ENCODE assay signal across 33 mouse cellular contexts in the genomic region with DNA sequence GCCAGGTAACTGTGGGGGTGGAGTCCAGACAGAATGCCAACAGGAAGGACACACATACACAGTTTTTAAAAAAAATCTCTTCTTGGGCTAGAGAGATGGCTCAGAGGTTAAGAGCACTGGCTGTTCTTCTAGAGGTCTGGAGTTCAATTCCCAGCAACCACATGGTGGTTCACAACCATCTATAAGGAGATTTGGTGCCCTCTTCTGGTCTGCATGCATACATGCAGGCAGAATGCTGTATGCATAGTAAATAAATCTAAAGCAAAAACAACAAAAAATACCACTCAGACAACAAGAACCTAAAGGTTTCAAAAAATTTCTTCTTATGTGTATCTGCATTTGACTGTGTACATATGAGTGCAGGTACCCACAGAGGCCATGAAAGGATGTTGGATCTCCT. TPM values are rescaled to one million over a fixed set of nuclear protein-coding genes. Genes with fewer than 3 reads are reported as not detected.
DNase-seq lines count a peak whose midpoint lies in the region; ATAC-seq and TF ChIP-seq lines count a peak whose summit lies in the region.
"Had no signal": no experiment of that assay in that cellular context is flagged by ENCODE, and none has a peak within 500 bp of the region (broad histone marks: within the 10 kb centered on the region; RNA-seq: fewer than 3 reads in every experiment).

No protein-coding gene starts in this region.

- H3K9ac ChIP-seq in kidney, postnatal 0 days (ENCODE audit: low read depth, low read length) = no peak overlapping the region
- H3K9ac ChIP-seq in kidney, embryonic 16.5 days (replicated peaks; ENCODE audit: low read length) = no peak overlapping the region
- H3K9ac ChIP-seq in lung, postnatal 0 days (replicated peaks; ENCODE audit: low read depth) = no peak overlapping the region
- no peak overlapping the region for H3K9ac ChIP-seq in MEL (ENCODE audit: control insufficient read depth, low read depth, low read length, poor library complexity, severe bottlenecking)
- no peak overlapping the region for H3K9ac ChIP-seq in stomach, postnatal 0 days (ENCODE audit: low read length)
- H3K9ac ChIP-seq: embryonic facial prominence, embryonic 12.5 days; forebrain, embryonic 15.5 days; heart, embryonic 12.5 days; hindbrain, embryonic 14.5 days; liver, embryonic 15.5 days; lung, embryonic 15.5 days; midbrain, embryonic 12.5 days; neural tube, embryonic 12.5 days had no signal

- ATAC-seq in kidney, postnatal 0 days (replicated peaks; ENCODE audit: low FRiP score, low read depth) = no peak
- ATAC-seq in kidney, embryonic 16.5 days (ENCODE audit: low FRiP score, low TSS enrichment) = no peak
- ATAC-seq in lung, postnatal 0 days = no peak
- no peak for ATAC-seq in stomach, postnatal 0 days (ENCODE audit: low FRiP score, low TSS enrichment)
- ATAC-seq: forebrain, embryonic 15.5 days; inflammation-experienced regulatory T-cells, adult 6 months had no signal

- no peak for TF ChIP-seq EP300 in lung, postnatal 0 days (IDR thresholded peaks at IDR 0.05)
- TF ChIP-seq EP300 in MEL (IDR thresholded peaks at IDR 0.05; ENCODE audit: low read depth in 1 of 2, low read length in 2 of 2) = no peak
- no peak for TF ChIP-seq EP300 in stomach, postnatal 0 days (optimal IDR thresholded peaks at IDR 0.05)

- DNase-seq in kidney, postnatal 0 days (ENCODE audit: low spot score) = no peak
- DNase-seq in lung, postnatal 0 days (ENCODE audit: low spot score) = no peak
- DNase-seq in lung, postnatal 36 days = no peak
- peak; percentile 30 for DNase-seq in MEL (ENCODE audit: low read depth, low spot score)
- no peak for DNase-seq in stomach, postnatal 0 days (ENCODE audit: low spot score)
- DNase-seq in thymus, postnatal 10 days (ENCODE audit: low spot score in 2 of 2) = no peak
- no peak for DNase-seq in layer of hippocampus, adult 9-10 months (ENCODE audit: low spot score)
- DNase-seq: adrenal gland, postnatal 10 days; cerebellum, adult 11 months; cerebellum, adult 9-10 months; cerebellum, postnatal 36 days; embryo, embryonic 11 days; gastrocnemius, postnatal 14 days; kidney, adult 2 months; kidney, postnatal 10 days; left cerebral cortex, postnatal 4 days; lung, postnatal 4 days; right cerebral cortex, adult 18-20 months; right cerebral cortex, postnatal 4 days; thymus, postnatal 14 days had no signal

- peak; percentile 36 for TF ChIP-seq RAD21 in MEL (IDR thresholded peaks at IDR 0.05; ENCODE audit: low read depth, low read length)

- TF ChIP-seq POLR2A in MEL (IDR thresholded peaks at IDR 0.05; ENCODE audit: control insufficient read depth in 1 of 2, insufficient read depth in 1 of 2, low read depth in 1 of 2, low read length in 2 of 2, poor library complexity in 1 of 2) = no peak

- no peaks in the 10 kb centered on the region for H3K9me3 ChIP-seq in kidney, postnatal 0 days (replicated peaks; ENCODE audit: low read length)
- no peaks in the 10 kb centered on the region for H3K9me3 ChIP-seq in kidney, embryonic 16.5 days (ENCODE audit: low read length)
- no peaks in the 10 kb centered on the region for H3K9me3 ChIP-seq in lung, postnatal 0 days (ENCODE audit: low read length)
- no peaks in the 10 kb centered on the region for H3K9me3 ChIP-seq in MEL (replicated peaks; ENCODE audit: insufficient read depth, low read length)
- H3K9me3 ChIP-seq in stomach, postnatal 0 days (ENCODE audit: control insufficient read depth, low read length) = no peaks in the 10 kb centered on the region
- H3K9me3 ChIP-seq: embryonic facial prominence, embryonic 12.5 days; forebrain, embryonic 15.5 days; liver, embryonic 15.5 days; lung, embryonic 15.5 days; neural tube, embryonic 12.5 days had no signal

- H3K36me3 ChIP-seq in kidney, postnatal 0 days (ENCODE audit: insufficient read depth, low read length) = no peaks in the 10 kb centered on the region
- no peaks in the 10 kb centered on the region for H3K36me3 ChIP-seq in kidney, embryonic 16.5 days (ENCODE audit: insufficient read depth, low read length)
- H3K36me3 ChIP-seq in lung, postnatal 0 days (ENCODE audit: insufficient read depth, low read length) = 0 out of 2 replicates have a peak, but pooled peaks cover 3% of the 10 kb centered on the region
- peaks cover 2 to 4% of the 10 kb centered on the region in 2 experiments; a peak in 2 of 4 replicates for H3K36me3 ChIP-seq in MEL (ENCODE audit: control insufficient read depth in 1 of 2, insufficient read depth in 2 of 2, low read length in 2 of 2)
- no peaks in the 10 kb centered on the region for H3K36me3 ChIP-seq in stomach, postnatal 0 days (ENCODE audit: control insufficient read depth, insufficient read depth, low read length)
- H3K36me3 ChIP-seq: embryonic facial prominence, embryonic 12.5 days; forebrain, embryonic 15.5 days; liver, embryonic 15.5 days; lung, embryonic 15.5 days; midbrain, embryonic 12.5 days; neural tube, embryonic 12.5 days had no signal

- no peaks in the 10 kb centered on the region for H3K27me3 ChIP-seq in kidney, postnatal 0 days (ENCODE audit: insufficient read depth, low read length)
- no peaks in the 10 kb centered on the region for H3K27me3 ChIP-seq in kidney, embryonic 16.5 days (ENCODE audit: insufficient read depth, low read length)
- H3K27me3 ChIP-seq in lung, postnatal 0 days (replicated peaks; ENCODE audit: insufficient read depth, low read length) = no peaks in the 10 kb centered on the region
- no peaks in the 10 kb centered on the region for H3K27me3 ChIP-seq in MEL (ENCODE audit: control insufficient read depth in 1 of 2, insufficient read depth in 2 of 2, low read length in 2 of 2)
- no peaks in the 10 kb centered on the region for H3K27me3 ChIP-seq in stomach, postnatal 0 days (ENCODE audit: control insufficient read depth, insufficient read depth, low read length)
- H3K27me3 ChIP-seq: CH12.LX; embryonic facial prominence, embryonic 12.5 days; forebrain, embryonic 15.5 days; heart, embryonic 12.5 days; liver, embryonic 15.5 days; lung, embryonic 15.5 days; megakaryocyte, embryonic 14.5 days; midbrain, embryonic 12.5 days; neural tube, embryonic 12.5 days had no signal

- peaks cover 12% of the 10 kb centered on the region; the same call in 1 of the 2 replicates for H3K79me2 ChIP-seq in MEL (ENCODE audit: control insufficient read depth, insufficient read depth, low read length, poor library complexity)

- no peak overlapping the region for H3K27ac ChIP-seq in kidney, postnatal 0 days
- no peak overlapping the region for H3K27ac ChIP-seq in kidney, embryonic 16.5 days (ENCODE audit: low read length)
- no peak overlapping the region for H3K27ac ChIP-seq in lung, postnatal 0 days (ENCODE audit: low read length)
- no peak overlapping the region for H3K27ac ChIP-seq in MEL (ENCODE audit: control insufficient read depth, low read depth, low read length)
- H3K27ac ChIP-seq in stomach, postnatal 0 days (replicated peaks) = no peak overlapping the region
- H3K27ac ChIP-seq: embryonic facial prominence, embryonic 12.5 days; forebrain, embryonic 15.5 days; hindbrain, embryonic 14.5 days; liver, embryonic 15.5 days; lung, embryonic 15.5 days; midbrain, embryonic 12.5 days; neural tube, embryonic 12.5 days had no signal

- H3K4me1 ChIP-seq in kidney, postnatal 0 days (replicated peaks; ENCODE audit: insufficient read depth, low read length) = no peaks in the 10 kb centered on the region
- H3K4me1 ChIP-seq in kidney, embryonic 16.5 days (ENCODE audit: insufficient read depth, low read length) = no peaks in the 10 kb centered on the region
- no peaks in the 10 kb centered on the region for H3K4me1 ChIP-seq in lung, postnatal 0 days (ENCODE audit: insufficient read depth, low read depth, low read length)
- H3K4me1 ChIP-seq in MEL (ENCODE audit: control insufficient read depth in 1 of 2, insufficient read depth in 2 of 2, low read length in 2 of 2) = peaks cover 4 to 7% of the 10 kb centered on the region in 2 experiments
- H3K4me1 ChIP-seq in stomach, postnatal 0 days (replicated peaks; ENCODE audit: control insufficient read depth, insufficient read depth) = no peaks in the 10 kb centered on the region
- H3K4me1 ChIP-seq: embryonic facial prominence, embryonic 12.5 days; forebrain, embryonic 15.5 days; liver, embryonic 15.5 days; midbrain, embryonic 12.5 days; neural tube, embryonic 12.5 days had no signal

- no peak overlapping the region for H3K4me2 ChIP-seq in kidney, postnatal 0 days (ENCODE audit: low read length)
- H3K4me2 ChIP-seq in kidney, embryonic 16.5 days (replicated peaks; ENCODE audit: low read depth, low read length) = no peak overlapping the region
- H3K4me2 ChIP-seq in lung, postnatal 0 days (replicated peaks; ENCODE audit: low read depth, low read length) = no peak overlapping the region
- H3K4me2 ChIP-seq in stomach, postnatal 0 days (replicated peaks; ENCODE audit: low read depth) = no peak overlapping the region
- H3K4me2 ChIP-seq: embryonic facial prominence, embryonic 12.5 days; forebrain, embryonic 15.5 days; heart, embryonic 12.5 days; hindbrain, embryonic 14.5 days; liver, embryonic 15.5 days; lung, embryonic 15.5 days; midbrain, embryonic 12.5 days; neural tube, embryonic 12.5 days had no signal

- H3K4me3 ChIP-seq in kidney, postnatal 0 days (replicated peaks; ENCODE audit: low read depth, low read length) = no peak overlapping the region
- H3K4me3 ChIP-seq in kidney, embryonic 16.5 days (ENCODE audit: low read length) = no peak overlapping the region
- no peak overlapping the region for H3K4me3 ChIP-seq in lung, postnatal 0 days (ENCODE audit: low read depth, low read length)
- no peak overlapping the region for H3K4me3 ChIP-seq in MEL (ENCODE audit: control insufficient read depth in 1 of 2, insufficient read depth in 1 of 2, low read depth in 2 of 2, low read length in 2 of 2)
- H3K4me3 ChIP-seq in stomach, postnatal 0 days (ENCODE audit: low read depth, low read length) = no peak overlapping the region
- H3K4me3 ChIP-seq: embryonic facial prominence, embryonic 12.5 days; forebrain, embryonic 15.5 days; heart, embryonic 12.5 days; liver, embryonic 15.5 days; lung, embryonic 15.5 days; megakaryocyte, embryonic 14.5 days; midbrain, embryonic 12.5 days; myocyte; neural tube, embryonic 12.5 days had no signal

- peak; percentile 28; the same call in 1 of the 2 replicates for TF ChIP-seq CTCF in kidney, postnatal 0 days (IDR thresholded peaks at IDR 0.05; ENCODE audit: low read depth)
- TF ChIP-seq CTCF in lung, postnatal 0 days (IDR thresholded peaks at IDR 0.05) = peak; percentile 37; the same call in 1 of the 2 replicates
- TF ChIP-seq CTCF in MEL (IDR thresholded peaks at IDR 0.05 in 2 of 3, conservative IDR thresholded peaks at IDR 0.05 in 1 of 3; ENCODE audit: control insufficient read depth in 1 of 3, insufficient read depth in 1 of 3, low read depth in 2 of 3, low read length in 3 of 3, poor library complexity in 1 of 3, severe bottlenecking in 1 of 3) = peak in 2 of 3 experiments; percentile 3 to 49; a peak in 2 of 6 replicates
- peak; percentile 43 for TF ChIP-seq CTCF in stomach, postnatal 0 days (IDR thresholded peaks at IDR 0.05; ENCODE audit: low read depth)

RNA-seq across cellular contexts. Expression of a gene that starts 16.0 kb away (rescaled TPM):
- 3.9 and 4.0 TPM in 2 replicates for polyA plus RNA-seq in kidney, postnatal 0 days (2015; fragmentation: Nextera tagmentation; extraction: Ambion mirVana)
- polyA plus RNA-seq in kidney, embryonic 16.5 days (2015; fragmentation: Nextera tagmentation; extraction: Ambion mirVana) = 6.5 and 7.6 TPM in 2 replicates
- 3.6 and 5.3 TPM in 2 replicates for polyA plus RNA-seq in lung, postnatal 0 days (2015; fragmentation: Nextera tagmentation; extraction: Ambion mirVana)
- total RNA-seq in MEL (2012; rRNA removed) = 11.3 and 11.8 TPM in 2 replicates
- 10 to 100 TPM; 15.5 to 24.6 TPM for polyA plus RNA-seq in MEL (2012; ENCODE audit: insufficient read depth in 1 of 2, insufficient read length in 2 of 2, low read depth in 1 of 2, low replicate concordance in 2 of 2, missing spikeins in 1 of 2)
- polyA plus RNA-seq in stomach, postnatal 0 days (2015; fragmentation: Nextera tagmentation; extraction: Ambion mirVana) = 3.5 and 4.2 TPM in 2 replicates
